Mouse (Mus musculus) cerebellum, postnatal 10 days (tissue): ENCODE data around the gene Pde6d.
"Not testable (repeated sequence)": the region's sequence is repeated elsewhere in the genome, so short reads cannot be mapped to it uniquely, and the experiment has no call there.

Experiments used
- DNase-seq, 2 experiments: peaks; one replicate each; pipeline ENCODE4 v3.0.0; 2021; ENCODE audit warnings: mixed read lengths in 2 of 2

Gene Pde6d

DNA sequence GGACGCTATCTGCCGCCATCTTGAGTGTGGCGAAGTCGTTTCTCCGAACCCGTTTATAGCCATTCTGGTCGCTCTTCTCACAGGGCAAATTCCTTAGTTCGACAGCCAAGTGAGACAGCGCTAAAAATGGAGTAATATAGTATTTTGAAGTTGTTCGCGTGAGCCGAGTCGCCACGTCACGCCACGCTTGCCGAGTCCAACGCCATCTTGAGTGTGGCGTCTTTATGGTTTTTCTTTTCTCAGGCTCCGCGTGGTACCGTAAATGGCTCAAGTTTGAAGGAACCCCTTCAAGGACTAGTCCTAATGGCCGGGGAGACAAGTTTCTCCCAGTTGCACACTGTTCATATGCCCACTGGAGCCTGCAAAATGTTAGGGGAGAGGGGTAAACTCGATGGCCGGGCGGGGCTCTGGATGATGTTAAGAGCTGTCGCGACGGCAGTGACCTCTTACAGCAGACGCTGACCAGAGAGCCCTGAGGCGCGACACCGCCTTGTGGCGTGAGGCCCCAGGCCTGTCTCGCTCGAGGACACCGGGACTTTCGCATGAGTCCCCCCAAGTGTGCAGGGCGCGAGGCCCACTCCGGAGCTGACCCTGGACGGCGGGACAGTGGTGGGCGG lies 56.8 kb downstream of the Pde6d start:
- peak in 1 of 2 experiments; percentile 86 for DNase-seq

DNA sequence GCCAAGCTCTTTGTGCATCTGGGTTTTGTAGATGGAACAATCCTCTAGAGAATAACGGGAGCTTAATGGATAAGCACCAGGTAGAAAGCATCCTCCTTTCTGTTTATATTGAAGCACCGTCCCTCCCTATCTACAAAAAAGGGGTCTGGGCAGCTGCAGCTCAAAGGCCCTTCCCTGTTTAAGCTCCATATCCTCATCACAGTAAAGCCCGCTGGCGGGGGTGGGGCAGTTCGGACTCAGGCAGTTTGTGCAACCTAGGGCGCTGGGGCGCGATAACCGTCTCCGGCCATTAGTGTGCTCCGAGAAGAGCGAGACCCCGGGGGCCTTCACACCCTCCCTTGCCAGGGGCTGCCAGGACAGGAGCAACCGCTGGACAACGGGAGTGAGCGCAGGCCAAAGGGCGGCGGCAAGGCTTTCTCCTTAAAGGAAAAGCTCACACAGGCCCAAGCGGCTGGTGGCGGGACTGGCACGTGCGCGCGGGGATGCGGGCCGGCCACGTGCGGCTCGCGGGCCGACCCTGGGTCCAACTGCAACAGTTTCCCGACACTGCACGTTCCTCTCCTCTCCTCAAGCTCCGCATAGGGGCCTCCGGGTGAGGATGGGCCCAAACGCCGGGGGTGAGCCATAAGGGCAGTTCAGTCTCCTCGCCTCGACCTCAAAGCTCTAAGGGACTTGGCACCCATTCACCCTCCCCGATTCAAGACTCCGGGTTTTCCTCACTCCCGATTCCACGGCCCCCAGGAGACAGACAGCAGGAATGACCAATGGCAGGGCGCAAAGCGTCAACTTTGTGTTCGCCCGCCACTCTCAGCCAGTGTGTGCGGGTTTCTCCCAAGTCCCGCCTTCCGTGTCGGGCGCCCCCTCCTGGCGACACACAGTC lies 57.6 kb downstream of the Pde6d start:
- DNase-seq: peak; percentile 100

DNA sequence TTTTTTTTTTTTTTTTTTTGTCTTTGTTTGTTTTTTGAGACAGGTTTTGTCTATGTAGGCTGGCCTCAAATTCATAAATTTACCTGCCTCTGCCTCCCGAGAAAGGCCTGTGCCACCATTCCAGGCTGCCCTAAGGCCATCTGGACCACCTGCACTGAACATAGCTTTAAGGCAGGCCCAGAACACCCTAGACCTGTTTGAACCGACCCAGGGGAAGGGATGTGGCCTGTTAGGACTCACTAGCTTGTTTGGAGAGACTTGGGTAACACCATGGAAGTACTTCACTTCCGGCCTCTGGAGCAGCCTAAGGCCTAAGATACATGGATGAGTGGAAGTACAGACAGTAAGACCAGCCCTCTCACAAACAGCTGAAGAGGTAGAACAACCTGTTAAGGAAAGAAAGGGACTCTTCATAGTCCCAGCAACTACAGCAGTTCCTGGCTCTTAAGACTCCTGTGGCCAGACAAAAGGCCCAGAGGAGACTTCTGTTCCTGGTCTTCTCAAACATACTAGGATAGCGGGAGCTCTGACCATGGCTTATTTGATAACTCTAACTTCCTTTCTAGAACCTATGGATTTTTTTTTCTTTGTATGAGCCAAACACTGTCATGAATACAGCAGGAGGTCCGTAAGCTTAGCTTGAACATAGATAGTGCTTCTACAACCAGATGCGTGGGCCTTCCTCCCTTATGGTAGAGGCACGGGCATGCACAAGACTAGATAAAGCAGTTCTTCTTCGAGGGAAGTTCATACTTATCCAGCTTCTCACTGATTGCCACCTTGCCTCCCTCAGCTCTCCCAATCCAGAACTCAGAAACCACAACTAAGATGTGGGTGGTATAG lies 58.4 kb downstream of the Pde6d start:
- DNase-seq: peak; percentile 13 to 23

DNA sequence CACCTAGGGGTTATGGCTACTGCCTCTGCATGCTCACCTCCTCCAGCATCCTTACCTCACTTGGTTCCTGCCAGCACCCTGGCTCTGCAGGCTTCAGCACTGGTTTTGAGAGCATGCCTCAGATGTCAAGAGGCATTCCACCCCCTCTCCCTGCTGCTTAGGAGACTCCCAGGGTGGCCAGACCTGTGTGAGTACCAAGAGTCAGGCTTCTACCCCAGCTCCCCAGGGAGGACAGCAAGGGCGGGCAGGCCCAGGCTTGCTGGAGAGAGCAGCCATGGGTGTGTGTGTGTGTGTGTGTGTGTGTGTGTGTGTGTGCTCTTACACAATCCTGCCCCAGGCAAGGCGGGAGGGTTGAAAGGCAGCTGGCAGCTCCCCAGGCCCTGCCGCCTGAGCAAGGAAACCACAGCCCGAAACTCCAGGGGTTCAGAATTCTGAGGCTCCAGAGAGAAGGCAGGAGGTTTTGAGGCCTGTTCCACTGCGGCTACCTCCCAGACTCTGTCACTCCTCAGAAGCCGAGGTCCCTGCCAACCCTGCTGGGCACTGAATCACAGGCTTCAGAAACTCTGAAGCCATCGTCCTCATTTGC lies 60.0 kb downstream of the Pde6d start:
- DNase-seq: peak; percentile 71 to 72

DNA sequence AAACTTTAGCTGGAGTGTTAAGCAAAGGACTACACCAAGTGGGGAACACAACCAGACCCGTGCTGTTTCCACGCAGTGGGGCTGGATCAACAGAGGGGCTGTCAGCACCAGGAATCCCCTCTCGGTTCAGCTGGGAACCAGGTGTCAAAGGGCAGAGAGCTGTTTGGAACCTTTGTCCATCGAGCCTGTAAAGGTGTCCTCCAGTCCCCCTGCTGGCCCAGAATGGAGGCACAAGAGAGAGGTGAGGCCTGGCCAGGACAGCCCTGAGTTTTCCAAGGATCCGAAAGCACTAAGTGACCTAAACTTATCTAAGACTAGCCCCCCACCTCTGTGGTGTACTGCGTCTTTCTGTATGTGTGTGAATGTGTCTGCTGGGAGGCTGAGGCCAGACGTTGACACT lies 62.1 kb downstream of the Pde6d start:
- peak; percentile 70 to 71 for DNase-seq

DNA sequence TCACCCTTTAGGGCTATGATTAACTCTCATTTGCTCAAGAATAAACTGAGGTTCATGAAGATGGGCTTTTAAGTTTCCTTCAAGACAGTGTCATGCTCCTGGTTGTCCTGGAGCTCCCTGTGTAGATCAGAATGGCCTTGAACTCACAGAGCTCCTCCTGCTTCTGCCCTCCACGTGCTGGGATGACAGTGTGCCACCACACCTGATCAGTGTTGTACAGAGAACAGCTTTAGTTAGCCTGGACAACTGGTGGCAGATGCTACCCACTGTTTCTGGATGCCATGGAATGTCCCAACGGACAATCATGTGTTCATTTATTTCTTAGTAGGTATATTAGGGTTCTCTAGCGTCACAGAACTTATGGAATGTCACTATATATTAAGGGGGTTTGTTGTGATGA lies 65.4 kb downstream of the Pde6d start:
- no peak for DNase-seq

DNA sequence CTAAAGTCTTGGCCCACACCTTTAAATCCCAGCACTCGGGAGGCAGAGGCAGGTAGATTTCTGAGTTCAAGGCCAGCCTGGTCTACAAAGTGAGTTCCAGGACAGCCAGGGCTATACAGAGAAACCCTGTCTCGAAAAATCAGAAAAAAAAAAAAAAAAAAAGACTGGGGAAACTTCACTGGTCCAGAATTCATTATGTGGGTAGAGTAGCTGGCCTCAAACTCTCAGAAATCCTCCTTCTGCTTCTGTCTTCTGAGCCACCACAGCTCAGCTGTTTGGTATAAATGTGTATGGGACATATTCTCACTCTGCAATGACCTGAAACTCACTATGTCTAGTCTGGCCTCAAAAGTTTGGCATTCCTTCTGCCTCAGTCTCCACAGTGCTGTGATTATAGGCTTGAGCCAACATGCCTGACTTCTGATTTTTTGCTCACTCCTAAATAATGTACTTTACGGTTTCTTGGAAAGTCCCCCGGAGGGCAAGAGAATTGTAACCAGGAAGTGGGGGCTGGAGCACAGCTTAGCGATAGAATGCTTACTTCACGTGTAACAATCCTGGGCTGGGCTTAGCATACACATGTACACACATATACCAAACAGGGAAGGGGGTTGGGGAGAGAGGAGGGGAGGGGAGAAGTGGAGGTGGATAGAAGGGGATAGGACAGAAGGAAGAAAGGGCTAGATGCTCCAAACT lies 66.6 kb downstream of the Pde6d start:
- DNase-seq: no peak

DNA sequence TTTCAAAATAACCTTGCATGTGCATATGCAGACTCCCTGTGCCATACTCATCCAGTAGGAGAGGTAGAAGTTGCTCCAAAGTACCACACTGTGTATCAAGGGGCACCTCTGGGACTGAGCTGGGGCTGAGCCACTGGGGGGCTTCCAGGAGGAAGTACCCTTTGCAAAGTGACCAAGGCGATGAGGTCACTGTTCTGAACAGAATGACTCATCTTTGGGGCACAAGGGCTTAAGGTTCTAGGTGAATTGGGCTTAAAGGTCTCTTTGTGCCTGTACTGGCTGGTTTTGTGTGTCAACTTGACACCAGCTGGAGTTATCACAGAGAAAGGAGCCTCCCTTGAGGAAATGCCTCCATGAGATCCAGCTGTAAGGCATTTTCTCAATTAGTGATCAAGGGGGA lies 69.4 kb downstream of the Pde6d start:
- not testable (repeated sequence) for DNase-seq

DNA sequence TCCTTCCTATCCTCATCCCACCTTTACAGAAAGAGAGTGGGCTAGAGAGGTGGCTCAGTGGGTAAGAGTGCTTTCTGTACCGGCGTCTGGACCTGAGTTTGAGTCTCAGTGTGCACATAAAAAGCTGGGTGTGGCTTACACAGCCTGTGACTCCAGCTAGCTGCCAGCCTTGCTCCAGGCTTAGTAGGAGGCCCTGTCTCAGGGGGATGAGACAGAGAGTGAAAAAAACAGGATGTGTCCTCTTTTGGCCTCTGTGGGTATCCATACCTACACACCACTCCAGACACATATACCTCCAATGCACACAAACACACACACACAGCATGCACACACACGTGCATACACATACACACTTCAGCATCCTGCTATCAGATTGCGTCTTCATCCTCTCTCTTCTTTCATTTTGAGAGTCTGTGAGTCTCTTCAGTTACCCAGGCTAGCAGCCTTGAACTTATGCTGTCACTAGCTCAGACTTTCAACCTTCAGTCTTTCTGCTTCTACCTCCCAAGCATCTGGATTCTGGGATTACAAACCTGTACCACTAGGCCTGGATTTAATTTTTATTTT lies 70.2 kb downstream of the Pde6d start:
- no peak for DNase-seq

DNA sequence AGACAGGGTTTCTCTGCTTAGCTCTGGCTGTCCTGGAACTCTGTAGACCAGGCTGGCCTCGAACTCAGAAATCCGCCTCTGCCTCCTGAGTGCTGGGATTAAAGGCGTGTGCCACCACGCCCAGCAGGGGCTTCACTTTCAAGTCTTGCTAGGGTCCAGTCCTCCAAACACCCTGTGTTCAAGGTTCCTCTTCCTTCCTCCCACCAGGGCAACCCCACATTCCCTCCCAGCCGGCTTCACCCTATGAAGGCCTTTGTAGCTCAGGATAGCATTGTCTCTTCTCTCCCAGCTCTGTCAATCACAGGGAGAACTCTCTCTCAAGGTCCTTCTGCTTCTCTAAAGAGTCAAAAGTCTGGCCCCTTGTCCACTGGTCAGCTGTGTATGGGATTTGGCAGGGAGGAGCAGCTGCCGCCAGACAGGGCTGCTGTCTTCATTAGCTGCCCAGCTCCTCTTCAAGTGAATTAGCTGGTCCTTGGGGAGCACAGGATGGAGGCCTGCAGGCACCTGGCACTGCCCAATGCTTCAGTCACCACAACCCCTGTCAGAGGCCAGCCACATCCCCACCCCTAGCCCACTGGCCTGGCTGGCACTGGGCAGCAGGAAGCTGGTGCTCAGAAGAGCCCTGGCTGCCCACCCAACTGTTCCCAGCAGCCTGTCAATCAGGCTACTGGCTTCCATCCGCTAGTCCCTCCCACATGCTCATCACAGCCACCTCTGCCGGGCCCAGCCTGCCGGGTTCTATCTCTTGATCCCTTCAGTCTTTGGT lies 71.6 kb downstream of the Pde6d start:
- peak; percentile 66 to 75 for DNase-seq

DNA sequence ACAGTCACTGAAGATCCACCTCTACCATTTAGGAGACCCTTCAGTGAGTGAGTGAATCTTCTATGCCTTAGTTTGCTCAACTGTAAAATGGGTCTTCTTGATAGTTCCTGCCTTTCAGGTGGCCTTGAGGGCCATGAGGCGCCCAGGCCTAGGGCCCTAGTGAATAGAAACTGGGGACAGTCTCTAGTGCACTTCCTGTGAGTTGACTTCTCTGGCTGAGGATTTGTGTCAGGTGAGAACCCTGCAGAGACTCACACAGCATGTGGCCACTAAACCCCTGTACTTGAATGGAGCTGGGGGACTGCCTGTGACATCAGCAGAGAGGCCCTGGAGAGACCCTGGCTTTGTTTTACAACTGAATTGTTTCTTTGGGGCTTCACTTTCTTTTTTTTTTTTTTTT lies 72.2 kb downstream of the Pde6d start:
- DNase-seq: no peak

DNA sequence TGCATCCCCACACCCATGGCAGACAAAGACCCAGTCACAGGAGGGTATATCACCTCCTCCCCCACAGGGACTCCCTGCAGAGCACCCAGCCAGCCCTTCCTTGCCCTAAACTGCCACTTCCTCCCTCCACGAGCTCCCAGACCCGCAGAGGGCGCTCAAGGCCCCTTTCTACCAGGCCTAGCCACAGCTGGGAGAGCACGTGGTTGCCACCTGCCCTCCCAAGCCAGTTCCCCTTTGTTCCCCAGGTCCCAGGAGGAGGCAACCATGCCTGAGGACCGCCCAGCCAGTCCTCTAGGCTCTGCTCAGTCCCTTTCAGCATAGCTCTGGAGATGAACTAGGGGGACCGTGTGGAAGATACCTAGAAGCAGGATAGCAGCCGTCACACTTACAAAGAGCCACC lies 73.0 kb downstream of the Pde6d start:
- peak; percentile 85 to 86 for DNase-seq

DNA sequence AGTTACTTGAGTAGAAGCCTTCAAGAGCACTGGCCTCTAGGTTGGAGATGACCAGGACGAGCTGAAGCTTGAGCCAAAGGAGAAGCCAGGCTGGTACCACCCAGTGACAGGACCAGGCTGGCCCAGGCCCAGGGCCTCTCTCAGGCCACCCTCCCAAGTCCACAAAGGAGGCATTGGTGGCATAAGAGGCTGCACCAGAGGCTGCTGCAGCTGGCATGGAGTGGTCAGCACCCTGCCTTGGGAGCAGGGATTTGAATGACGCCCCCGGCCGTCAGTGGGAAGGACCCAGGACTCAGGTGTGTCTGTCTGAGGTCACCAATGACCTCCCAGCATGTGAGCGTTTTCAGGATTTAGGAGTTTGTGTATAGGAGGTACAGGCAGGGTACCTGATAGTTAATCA lies 74.6 kb downstream of the Pde6d start:
- no peak for DNase-seq

DNA sequence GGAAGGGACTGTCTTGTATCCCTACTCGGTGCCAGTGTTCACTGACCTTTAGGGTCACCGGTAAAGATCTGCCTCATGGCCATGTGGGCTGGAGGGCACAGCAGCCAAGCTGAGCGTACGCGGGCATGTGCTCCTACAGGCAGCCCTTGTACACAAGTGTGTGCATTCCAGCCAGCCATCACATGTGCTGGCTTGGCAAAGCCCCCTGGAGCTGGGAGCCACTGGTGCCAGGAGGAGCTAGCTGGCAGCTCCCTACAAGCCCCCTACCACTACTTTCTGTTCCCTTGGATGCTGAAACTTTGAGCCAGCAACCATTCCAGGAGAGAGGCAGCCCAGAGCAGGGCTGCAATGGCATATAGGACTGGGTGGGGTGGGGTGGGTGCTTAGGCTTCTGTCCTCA lies 76.0 kb downstream of the Pde6d start:
- DNase-seq: peak; percentile 52 to 71

DNA sequence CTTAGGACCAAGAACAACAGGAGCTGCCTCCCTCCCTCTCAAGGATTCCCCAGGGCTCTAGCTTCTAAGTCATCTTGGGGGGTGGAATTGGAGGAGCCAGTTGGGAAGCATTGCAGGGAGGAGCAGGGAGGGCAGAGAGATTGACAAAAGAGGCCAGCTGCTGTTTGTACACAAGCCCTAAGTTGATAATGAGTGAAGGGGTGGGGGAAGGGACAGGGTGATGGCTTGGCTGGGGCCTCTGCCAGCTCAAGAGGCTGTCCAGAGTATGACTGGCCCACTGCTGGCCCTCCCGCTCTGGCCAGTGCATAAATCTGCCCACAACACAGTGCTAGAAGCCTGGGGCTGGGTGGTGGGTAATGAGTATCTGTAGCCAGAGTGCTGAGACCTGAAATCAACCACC lies 77.0 kb downstream of the Pde6d start:
- DNase-seq: peak; percentile 66 to 70

DNA sequence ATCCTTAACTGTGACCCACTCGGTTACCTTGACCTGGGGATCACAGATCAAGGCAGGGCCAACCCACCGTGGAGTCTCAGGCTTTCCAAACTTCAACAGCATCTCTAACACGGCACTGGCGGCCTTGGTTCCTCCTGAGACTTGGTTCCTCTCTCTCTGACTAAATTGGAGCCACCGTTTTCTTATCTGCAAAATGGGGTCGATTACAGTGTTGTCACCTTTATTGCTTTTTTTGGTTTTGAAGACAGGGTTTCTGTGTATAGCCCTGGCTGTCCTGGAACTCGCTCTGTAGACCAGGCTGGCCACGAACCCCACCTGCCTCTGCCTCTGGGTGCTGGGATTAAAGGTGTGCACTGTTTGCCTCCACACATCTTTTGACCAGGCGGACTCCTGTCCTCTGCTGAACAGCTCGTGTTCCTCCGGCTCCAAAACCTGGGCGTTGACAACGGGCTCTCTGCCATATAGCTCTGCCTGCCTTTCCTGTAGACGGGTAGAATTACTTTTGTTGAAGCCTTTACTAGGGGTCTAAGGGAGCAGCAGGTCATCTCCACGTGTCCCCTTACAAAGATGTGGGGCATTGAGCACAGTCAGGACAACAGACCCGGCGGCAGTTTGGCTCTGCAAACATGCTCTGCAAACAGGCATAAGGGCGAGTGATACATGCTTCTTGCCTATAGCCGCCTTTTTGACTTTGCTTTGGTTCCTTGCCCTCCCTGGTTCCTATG lies 77.6 kb downstream of the Pde6d start:
- peak; percentile 62 to 71 for DNase-seq

DNA sequence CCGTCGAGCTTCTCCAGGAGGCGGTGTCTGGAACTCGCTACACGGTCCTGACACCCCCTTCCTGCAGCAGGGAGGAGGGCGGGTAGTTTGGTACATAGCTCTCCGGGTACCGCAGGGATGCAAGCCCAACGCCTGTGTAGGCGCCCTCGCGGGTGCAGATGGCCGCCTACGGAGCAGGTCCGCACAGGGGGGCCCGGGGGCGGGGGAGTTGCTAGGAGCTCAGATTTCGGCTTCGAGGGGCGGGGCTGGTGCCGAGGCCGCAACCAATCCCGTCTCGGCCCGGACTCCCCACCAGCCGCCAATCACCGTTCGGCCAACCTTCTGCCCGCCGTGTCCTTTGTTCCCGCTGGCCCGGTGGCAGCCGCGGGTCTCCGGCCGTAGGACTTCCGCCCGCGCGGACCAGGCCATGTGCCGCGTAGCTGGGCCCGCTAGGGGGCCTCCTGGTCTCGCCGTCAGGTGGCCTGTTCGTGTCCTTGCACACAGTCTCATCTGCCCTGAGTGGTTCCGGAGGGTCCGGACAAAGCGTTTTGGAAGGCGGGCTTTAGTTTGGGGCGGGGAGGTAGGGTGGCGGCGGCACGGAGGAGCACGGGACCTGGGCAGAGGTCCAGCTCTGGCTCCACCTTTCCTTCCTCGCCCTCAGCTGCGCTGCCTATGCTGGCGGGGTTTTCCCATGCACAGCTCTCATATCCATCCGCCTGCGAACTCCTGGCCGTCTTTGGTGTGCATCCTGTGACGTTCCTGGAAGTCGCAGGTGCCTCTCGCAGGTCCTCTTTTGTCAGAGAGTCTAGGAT lies 78.3 kb downstream of the Pde6d start:
- DNase-seq: peak; percentile 97 to 98

DNA sequence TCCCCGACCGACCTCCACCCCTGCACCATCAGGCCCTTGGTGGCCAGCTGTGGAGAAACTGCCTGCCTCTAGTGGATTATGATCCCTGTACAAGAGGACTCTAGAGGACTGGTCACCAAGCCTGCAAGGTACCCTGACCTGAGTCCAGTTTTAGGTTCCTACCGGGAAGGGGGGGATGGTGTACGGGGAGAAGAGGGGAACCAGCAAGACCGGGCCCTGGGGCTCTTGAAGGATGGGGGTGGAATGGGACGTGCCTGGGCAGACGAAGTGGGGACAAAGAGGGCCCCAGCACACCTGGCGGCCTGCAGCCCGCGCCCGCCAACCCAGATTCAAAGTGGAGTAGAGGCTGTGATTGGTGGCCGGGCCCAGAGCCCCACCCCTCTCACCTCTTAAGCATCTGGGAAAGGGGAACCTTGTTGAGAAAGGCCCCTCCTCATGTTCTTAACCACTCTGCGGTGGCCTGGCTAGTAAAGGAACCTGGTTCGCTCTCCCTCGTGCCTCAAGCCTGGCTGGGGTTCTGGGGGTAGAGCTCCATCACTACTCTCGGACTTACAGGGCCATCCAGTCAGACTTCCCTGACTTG lies 79.2 kb downstream of the Pde6d start:
- peak in 1 of 2 experiments; percentile 53 for DNase-seq
